Mouse (Mus musculus) megakaryocyte-erythroid progenitor cell, adult 5-6 weeks (primary cell): ENCODE results near the gene H2al1o. TPM values are rescaled to one million over a fixed set of nuclear protein-coding genes. Genes with fewer than 3 reads are reported as not detected.
"Not testable (repeated sequence)": the region's sequence is repeated elsewhere in the genome, so short reads cannot be mapped to it uniquely, and the experiment has no call there.

Experiments used
- ATAC-seq: replicated peaks from 2 replicates; pipeline ENCODE4 v1.8.0; 2016; ENCODE audit warnings: mild to moderate bottlenecking, inconsistent platforms; ENCODE audit not compliant: severe bottlenecking, poor library complexity, low FRiP score, low TSS enrichment
- total RNA-seq, 2 experiments: library from RNA; stranded (forward) in 1 of 2; stranded (reverse) in 1 of 2; fragments of 200-1000, 215-1000 nt in 1 of 2; fragments of >200 nt in 1 of 2; fragmentation: Nextera tagmentation in 1 of 2; gene quantifications; 2 replicates each; pipeline ENCODE4 v1.2.3; 2014 to 2017

The H2al1o gene
- total RNA-seq (2014; fragmentation: Nextera tagmentation): not detected in 2 replicates
- not detected in 2 replicates for total RNA-seq (2017)

- ATAC-seq: not testable (repeated sequence)
Measured at GRCm38 (mm10) chrX:9572309-9572708, at the start of gene H2al1o. Gene H2al1o, minus strand, starts transcription at chrX:9572409.

GRCm38 (mm10) chrX:9598036-9598435 is 25.8 kb upstream of the H2al1o start:
- not testable (repeated sequence) for ATAC-seq

GRCm38 (mm10) chrX:9536881-9537280 is 35.3 kb downstream of the H2al1o start:
- ATAC-seq: no peak

Other genes with a start within 250 kb of the H2al1o start
- not detected in 2 replicates for gene H2al1k, start 221.8 kb downstream of the H2al1o start, total RNA-seq (2014; fragmentation: Nextera tagmentation)
- 6.0 TPM in 1 of 2 replicates, not detected in the other for gene H2al1k, start 221.8 kb downstream of the H2al1o start, total RNA-seq (2017)
- 5.0 TPM in 1 of 2 replicates, not detected in the other for gene Cybb, start 84.6 kb downstream of the H2al1o start, total RNA-seq (2014; fragmentation: Nextera tagmentation)
- gene Cybb, start 84.6 kb downstream of the H2al1o start, total RNA-seq (2017): 3.7 and 6.4 TPM in 2 replicates
- gene Dynlt3, start 90.6 kb upstream of the H2al1o start, total RNA-seq (2014; fragmentation: Nextera tagmentation): 35.3 and 50.4 TPM in 2 replicates
- 81.6 and 118 TPM in 2 replicates for gene Dynlt3, start 90.6 kb upstream of the H2al1o start, total RNA-seq (2017)